Mouse (Mus musculus): ENCODE results near the gene Ankrd55. TPM values are rescaled to one million over a fixed set of nuclear protein-coding genes. Genes with fewer than 3 reads are reported as not detected.

The Ankrd55 gene
- polyA plus RNA-seq, 1 experiment, result 10.0 TPM

DNA sequence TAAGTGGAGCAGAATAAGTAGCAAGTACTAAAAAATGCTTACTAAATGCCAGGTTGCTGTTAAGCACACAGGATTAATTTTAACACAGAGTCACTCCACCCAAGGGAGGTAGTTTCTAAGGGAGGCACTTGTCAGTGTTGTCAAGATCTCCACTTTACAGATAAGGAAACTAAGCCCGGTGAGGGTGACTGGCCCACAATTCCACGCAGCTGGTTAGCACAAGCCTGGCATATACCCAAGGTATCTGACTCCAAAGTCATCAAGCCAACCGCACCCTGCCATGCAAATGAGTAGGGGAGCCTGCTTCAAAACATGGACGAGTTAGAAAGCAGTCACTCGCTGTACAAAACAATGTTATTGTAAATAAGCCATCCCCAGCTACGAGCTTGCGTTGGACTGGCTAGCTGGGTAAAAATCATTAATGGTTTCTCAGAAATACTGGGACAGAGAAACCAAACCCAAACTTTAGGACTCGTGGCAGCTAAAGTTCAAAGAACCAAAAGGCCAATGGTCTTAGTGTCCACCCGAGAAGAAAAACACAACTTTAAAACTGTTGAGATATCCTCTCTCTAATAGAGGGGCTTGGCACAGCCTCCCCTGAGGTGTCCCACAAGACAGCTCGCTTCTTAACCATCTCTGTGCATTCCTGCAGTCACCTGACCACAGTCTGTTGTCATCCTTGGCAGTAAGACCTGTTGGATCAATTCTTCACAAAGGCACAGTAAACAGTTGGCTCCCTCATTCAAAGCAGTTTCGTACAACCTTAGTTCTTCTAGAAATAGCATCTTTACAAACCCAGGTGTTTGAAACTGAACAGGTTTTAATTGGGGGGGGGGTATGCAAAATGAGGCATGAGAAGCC, 28.6 kb downstream of the Ankrd55 start:
- H3K4me1 ChIP-seq (ENCODE audit: control insufficient read depth, insufficient read depth, low read length), result no peaks in the 10 kb centered on the region
- no peak overlapping the region for H3K4me3 ChIP-seq (ENCODE audit: control insufficient read depth, low read depth, low read length)
- no peaks in the 10 kb centered on the region for H3K27me3 ChIP-seq (ENCODE audit: control insufficient read depth, insufficient read depth, low read length)
- TF ChIP-seq POLR2A (IDR thresholded peaks at IDR 0.05; ENCODE audit: control insufficient read depth, low read depth, low read length), result no peak
- TF ChIP-seq CTCF (IDR thresholded peaks at IDR 0.05; ENCODE audit: control insufficient read depth, insufficient read depth, insufficient replicate concordance, low read depth, low read length), result no peak
- no peak overlapping the region for H3K27ac ChIP-seq (ENCODE audit: control insufficient read depth, insufficient read depth, low read depth, low read length)
- no peaks in the 10 kb centered on the region for H3K36me3 ChIP-seq (ENCODE audit: control insufficient read depth, insufficient read depth, low read length)

DNA sequence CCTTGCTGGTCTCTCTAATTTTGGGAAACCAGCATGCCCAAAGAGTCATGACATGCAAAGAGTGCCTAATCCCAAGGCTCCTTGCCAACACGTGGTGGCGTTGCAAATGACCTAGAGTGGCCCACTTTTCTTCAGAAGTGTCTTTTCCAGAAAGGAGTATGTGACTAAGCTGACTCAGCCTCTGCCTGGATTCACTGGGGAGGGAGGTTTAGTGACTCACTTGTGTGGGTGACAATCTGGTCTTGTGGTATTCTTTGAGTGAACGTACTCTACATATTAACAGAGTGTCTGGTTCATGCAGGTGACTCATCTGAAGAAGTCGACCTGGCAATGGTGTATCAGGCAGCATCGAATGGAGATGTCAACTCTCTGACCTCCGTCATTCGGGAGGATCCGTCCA, 29.9 kb downstream of the Ankrd55 start:
- Histone ChIP-seq H3K4me1 (ENCODE audit: control insufficient read depth, insufficient read depth, low read length) (no peaks in the 10 kb centered on the region), H3K27ac (ENCODE audit: control insufficient read depth, insufficient read depth, low read depth, low read length) (no peak overlapping the region), H3K36me3 (ENCODE audit: control insufficient read depth, insufficient read depth, low read length) (no peaks in the 10 kb centered on the region), H3K27me3 (ENCODE audit: control insufficient read depth, insufficient read depth, low read length) (no peaks in the 10 kb centered on the region), H3K4me3 (ENCODE audit: control insufficient read depth, low read depth, low read length) (no peak overlapping the region)
- no peak for TF ChIP-seq CTCF (IDR thresholded peaks at IDR 0.05; ENCODE audit: control insufficient read depth, insufficient read depth, insufficient replicate concordance, low read depth, low read length)
- no peak for TF ChIP-seq POLR2A (IDR thresholded peaks at IDR 0.05; ENCODE audit: control insufficient read depth, low read depth, low read length)

DNA sequence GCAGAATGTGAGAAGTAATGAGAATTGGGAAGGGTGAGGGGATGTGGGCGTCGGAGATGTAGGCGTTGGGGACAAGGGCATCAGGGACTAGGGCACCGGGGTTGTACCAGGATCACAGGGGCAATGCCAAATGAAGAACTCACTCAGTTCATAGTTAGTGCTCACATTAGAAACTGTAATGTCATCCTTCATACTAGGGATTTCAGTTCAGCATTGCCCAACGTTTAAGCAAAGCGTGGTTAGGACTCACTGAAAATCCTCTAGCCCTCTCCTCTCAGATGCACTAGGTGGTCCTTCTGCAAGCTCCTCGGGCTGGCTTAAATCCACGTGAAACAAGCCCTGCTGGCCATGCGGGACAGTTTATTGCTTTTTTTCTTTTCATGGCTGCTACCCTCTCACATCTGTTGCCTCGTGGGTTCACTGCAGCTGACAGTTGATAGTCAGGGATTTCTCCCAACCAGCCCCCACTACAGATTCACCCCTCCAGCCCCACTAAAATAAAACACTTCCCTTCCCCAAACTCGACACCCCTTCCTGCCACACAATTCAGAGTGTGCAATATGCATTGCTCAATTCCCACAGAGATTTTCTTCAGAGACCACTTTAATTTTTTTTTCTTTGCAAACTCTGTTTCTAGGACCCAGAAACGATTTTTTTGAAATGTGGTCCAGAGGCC, 35.5 kb downstream of the Ankrd55 start:
- H3K27ac ChIP-seq (ENCODE audit: control insufficient read depth, insufficient read depth, low read depth, low read length), result no peak overlapping the region
- no peaks in the 10 kb centered on the region for H3K27me3 ChIP-seq (ENCODE audit: control insufficient read depth, insufficient read depth, low read length)
- TF ChIP-seq CTCF (IDR thresholded peaks at IDR 0.05; ENCODE audit: control insufficient read depth, insufficient read depth, insufficient replicate concordance, low read depth, low read length) (no peak), POLR2A (IDR thresholded peaks at IDR 0.05; ENCODE audit: control insufficient read depth, low read depth, low read length) (no peak)
- H3K4me1 ChIP-seq (ENCODE audit: control insufficient read depth, insufficient read depth, low read length), result no peaks in the 10 kb centered on the region
- no peak overlapping the region for H3K4me3 ChIP-seq (ENCODE audit: control insufficient read depth, low read depth, low read length)
- H3K36me3 ChIP-seq (ENCODE audit: control insufficient read depth, insufficient read depth, low read length), result no peaks in the 10 kb centered on the region

DNA sequence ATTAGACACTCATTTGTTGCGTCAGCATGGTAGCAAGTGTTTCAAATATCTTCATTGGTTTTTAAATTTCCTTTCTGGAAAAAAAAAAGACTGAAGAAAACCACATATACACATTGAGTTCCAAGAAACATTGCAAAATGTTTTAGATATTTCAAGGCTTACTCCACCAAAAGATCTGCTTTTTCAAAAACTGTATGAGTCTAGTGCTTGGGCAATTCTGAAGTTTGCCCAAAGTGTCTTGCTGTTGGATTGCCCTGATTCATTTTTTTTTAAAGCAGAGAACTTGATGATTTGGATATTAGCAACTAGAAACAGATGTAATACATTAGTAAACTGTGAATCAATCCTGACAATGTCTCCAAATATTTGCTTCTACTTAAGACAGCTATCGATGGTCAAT, 36.9 kb downstream of the Ankrd55 start:
- H3K4me3 ChIP-seq (ENCODE audit: control insufficient read depth, low read depth, low read length), result no peak overlapping the region
- TF ChIP-seq CTCF (IDR thresholded peaks at IDR 0.05; ENCODE audit: control insufficient read depth, insufficient read depth, insufficient replicate concordance, low read depth, low read length), result no peak
- TF ChIP-seq POLR2A (IDR thresholded peaks at IDR 0.05; ENCODE audit: control insufficient read depth, low read depth, low read length), result no peak
- H3K36me3 ChIP-seq (ENCODE audit: control insufficient read depth, insufficient read depth, low read length), result no peaks in the 10 kb centered on the region
- H3K27ac ChIP-seq (ENCODE audit: control insufficient read depth, insufficient read depth, low read depth, low read length), result no peak overlapping the region
- no peaks in the 10 kb centered on the region for H3K4me1 ChIP-seq (ENCODE audit: control insufficient read depth, insufficient read depth, low read length)
- H3K27me3 ChIP-seq (ENCODE audit: control insufficient read depth, insufficient read depth, low read length), result no peaks in the 10 kb centered on the region

DNA sequence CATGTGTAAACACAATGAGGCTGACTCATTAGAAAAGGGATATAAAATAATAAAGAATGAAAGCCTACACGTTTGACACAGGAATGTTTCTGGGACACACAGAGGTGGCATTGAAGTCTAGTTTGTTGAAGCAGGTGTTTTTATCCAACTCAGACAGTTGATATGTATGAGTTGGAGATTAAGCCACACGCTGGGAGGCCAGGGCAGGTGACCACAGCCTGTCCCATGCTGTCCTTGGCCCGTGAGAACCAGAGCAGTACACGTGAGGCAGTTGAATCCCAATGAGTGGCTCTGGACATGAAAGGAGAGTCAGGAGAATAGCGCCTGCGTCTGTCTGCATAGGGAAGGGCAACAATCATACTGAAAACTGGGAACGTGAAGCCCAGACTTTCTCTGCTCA, 38.2 kb downstream of the Ankrd55 start:
- TF ChIP-seq POLR2A (IDR thresholded peaks at IDR 0.05; ENCODE audit: control insufficient read depth, low read depth, low read length), result no peak
- no peak for TF ChIP-seq CTCF (IDR thresholded peaks at IDR 0.05; ENCODE audit: control insufficient read depth, insufficient read depth, insufficient replicate concordance, low read depth, low read length)
- no peaks in the 10 kb centered on the region for H3K36me3 ChIP-seq (ENCODE audit: control insufficient read depth, insufficient read depth, low read length)
- H3K27ac ChIP-seq (ENCODE audit: control insufficient read depth, insufficient read depth, low read depth, low read length), result no peak overlapping the region
- H3K27me3 ChIP-seq (ENCODE audit: control insufficient read depth, insufficient read depth, low read length), result no peaks in the 10 kb centered on the region
- H3K4me3 ChIP-seq (ENCODE audit: control insufficient read depth, low read depth, low read length), result no peak overlapping the region
- 0 out of 2 replicates have a peak, but pooled peaks cover under 1% of the 10 kb centered on the region for H3K4me1 ChIP-seq (ENCODE audit: control insufficient read depth, insufficient read depth, low read length)

DNA sequence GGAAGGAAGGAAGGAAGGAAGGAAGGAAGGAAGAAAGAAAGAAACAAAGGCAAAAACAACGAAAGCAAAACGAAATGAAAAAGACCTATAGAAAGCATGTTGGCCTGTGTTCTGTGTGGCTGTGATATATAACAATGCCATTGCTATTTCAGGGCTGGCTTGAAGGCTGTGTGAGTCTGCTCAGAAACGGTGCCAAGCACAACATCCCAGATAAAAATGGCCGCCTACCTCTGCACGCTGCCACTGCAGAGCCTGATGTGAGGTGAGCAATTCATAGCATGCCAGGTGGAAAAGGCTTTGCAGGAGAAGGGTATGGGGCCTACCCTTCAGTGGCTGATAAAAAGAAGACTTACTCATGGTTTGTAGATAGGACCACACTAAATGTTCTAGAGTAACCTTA, 38.7 kb downstream of the Ankrd55 start:
- TF ChIP-seq CTCF (IDR thresholded peaks at IDR 0.05; ENCODE audit: control insufficient read depth, insufficient read depth, insufficient replicate concordance, low read depth, low read length) (no peak), POLR2A (IDR thresholded peaks at IDR 0.05; ENCODE audit: control insufficient read depth, low read depth, low read length) (no peak)
- Histone ChIP-seq H3K36me3 (ENCODE audit: control insufficient read depth, insufficient read depth, low read length) (no peaks in the 10 kb centered on the region), H3K27ac (ENCODE audit: control insufficient read depth, insufficient read depth, low read depth, low read length) (no peak overlapping the region), H3K4me3 (ENCODE audit: control insufficient read depth, low read depth, low read length) (no peak overlapping the region), H3K4me1 (ENCODE audit: control insufficient read depth, insufficient read depth, low read length) (peaks cover 2% of the 10 kb centered on the region; the same call in 1 of the 2 replicates), H3K27me3 (ENCODE audit: control insufficient read depth, insufficient read depth, low read length) (no peaks in the 10 kb centered on the region)

GRCm38 (mm10) chr13:112327511-112327910, 39.3 kb downstream of the Ankrd55 start:
- Histone ChIP-seq H3K36me3 (ENCODE audit: control insufficient read depth, insufficient read depth, low read length) (no peaks in the 10 kb centered on the region), H3K27me3 (ENCODE audit: control insufficient read depth, insufficient read depth, low read length) (no peaks in the 10 kb centered on the region), H3K4me3 (ENCODE audit: control insufficient read depth, low read depth, low read length) (no peak overlapping the region), H3K27ac (ENCODE audit: control insufficient read depth, insufficient read depth, low read depth, low read length) (no peak overlapping the region), H3K4me1 (ENCODE audit: control insufficient read depth, insufficient read depth, low read length) (peaks cover 2% of the 10 kb centered on the region; the same call in 1 of the 2 replicates)
- TF ChIP-seq POLR2A (IDR thresholded peaks at IDR 0.05; ENCODE audit: control insufficient read depth, low read depth, low read length) (no peak), CTCF (IDR thresholded peaks at IDR 0.05; ENCODE audit: control insufficient read depth, insufficient read depth, insufficient replicate concordance, low read depth, low read length) (no peak)

Data from testis, adult 2 months (tissue).